Mouse (Mus musculus) mesoderm, embryonic 11.5 days (tissue): ENCODE measurements around the gene Gm3149.
"Not testable (repeated sequence)": the region's sequence is repeated elsewhere in the genome, so short reads cannot be mapped to it uniquely, and the experiment has no call there.

Source experiments
- DNase-seq: peaks from one replicate; pipeline ENCODE4 v3.0.0-alpha.2; 2012; ENCODE audit warnings: low read depth, low spot score

The Gm3149 gene

DNA sequence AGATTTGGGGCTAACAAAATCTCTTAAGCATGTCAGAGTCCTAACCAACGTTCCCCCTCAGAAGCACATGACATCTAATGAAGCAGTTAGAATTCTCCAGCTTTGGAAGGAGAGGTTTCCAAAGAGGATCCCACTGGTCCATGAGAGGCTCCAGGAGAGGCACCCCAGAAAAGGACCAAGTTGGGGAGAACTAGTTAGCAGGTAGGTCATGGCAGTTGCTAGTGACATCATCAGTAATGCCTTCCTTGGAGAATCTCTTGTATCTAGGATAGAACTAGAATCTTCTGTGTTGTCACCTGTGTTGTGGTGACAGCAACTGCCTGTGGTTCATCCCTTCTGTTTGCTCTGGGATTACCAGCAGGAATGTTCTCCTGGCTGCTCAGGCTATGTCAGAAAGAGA lies at the start of gene Gm3149:
Gm3149 (plus strand) TSS at position 301 of the 400 bp plus-strand sequence.
- not testable (repeated sequence) for DNase-seq

DNA sequence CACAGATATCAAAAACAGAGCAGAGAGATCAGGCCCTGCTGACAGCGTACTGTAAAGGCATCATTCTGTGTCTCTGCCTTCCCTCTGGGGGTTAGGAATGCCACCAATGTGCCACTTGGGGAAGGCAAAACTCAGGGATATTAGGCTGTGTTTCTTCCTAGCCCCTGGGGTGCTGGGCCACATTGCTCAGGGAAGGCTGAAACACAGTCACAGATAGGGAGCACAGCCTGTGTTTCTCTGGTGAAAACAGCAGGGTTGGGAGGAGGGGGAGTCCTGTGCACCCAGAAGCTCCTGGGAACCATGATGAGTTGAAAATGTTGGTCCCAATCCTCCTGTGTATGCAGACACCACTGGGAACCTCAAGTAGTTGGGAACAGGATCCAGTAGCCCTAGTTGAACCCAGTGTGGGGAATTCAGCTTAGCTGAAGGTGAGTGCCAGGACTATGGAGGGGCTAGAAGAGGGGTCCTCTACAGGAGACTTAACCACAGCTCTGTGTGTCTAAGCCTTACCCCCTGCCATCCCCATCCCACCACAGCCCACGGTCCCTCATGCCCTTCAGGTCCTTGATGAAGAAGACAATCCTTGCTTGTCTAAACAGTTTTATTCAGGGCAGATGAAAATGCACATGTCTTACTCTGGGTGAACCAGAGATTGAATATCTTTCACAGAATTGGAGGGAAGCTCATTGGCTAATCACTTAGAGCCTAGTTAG lies 47.7 kb upstream of the Gm3149 start:
- DNase-seq, result not testable (repeated sequence)

DNA sequence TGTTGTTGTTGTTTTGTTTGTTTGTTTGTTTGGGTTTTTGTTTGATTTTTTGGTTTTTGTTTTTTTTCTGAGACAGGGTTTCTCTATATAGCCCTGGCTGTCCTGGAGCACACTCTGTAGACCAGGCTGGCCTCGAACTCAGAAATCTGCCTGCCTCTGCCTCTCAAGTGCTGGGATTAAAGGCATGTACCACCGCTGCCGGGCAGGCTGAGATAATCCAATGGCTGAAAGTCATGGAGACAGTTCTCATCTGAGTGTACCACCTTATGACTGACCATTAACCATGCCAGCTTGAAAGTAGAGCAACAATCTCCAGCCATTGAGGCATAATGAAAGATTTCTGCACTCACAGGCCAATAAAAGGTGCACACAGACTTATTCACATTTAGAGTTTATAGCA lies 37.3 kb upstream of the Gm3149 start:
- not testable (repeated sequence) for DNase-seq

DNA sequence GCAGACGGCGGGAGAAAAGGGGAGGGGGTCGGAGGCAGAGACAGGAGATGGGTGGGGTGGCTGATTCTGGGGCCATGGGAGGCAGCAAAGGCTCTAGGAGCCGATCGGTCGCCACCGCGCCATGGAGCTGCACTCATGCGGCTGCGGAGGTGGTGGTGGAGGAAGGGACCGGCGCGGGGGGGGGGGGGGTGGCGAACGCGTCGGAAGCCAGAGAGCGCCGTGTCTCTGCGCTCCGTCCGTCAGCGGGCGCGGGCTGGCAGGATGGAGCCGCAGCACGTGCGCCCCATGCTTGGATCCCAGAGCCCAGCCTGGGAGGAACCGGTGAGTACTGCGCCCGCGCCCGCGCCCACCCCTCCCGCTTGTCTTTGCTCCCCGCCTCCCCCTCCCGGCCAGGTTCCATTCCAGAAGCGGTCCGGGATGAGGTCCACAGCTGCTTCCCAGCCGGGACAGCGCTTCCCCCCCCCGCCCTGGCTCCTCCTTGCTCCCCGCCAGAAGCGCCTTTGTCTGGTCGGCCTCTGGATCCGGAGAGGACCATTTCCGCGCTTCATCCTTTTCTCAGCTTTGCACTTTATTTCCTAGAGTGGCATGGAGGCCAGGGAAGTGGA lies 17.5 kb downstream of the Gm3149 start, which contains the start of gene 2610042L04Rik:
2610042L04Rik (plus strand) TSS at position 288 of the 605 bp plus-strand sequence.
- peak; percentile 4 for DNase-seq

DNA sequence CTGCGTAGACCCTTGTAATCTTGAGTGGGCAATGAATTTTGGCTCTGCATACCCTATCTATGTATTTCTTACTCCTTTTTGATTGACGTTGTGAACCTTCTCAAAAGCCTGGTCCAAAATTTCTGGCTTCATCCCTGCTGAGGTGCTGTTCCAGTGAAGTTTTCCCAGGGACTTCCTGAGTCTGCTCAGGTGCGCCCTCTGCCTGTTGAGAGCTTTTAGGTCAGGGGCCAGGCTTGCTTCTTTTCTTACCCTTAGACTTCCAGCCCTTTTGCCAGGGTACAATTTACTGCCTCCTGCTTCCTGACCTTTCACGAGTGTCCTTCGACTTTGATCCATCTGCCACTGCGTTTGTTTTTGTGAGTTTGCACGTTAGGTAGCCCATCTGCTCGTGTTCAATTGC lies 18.4 kb downstream of the Gm3149 start:
- not testable (repeated sequence) for DNase-seq

DNA sequence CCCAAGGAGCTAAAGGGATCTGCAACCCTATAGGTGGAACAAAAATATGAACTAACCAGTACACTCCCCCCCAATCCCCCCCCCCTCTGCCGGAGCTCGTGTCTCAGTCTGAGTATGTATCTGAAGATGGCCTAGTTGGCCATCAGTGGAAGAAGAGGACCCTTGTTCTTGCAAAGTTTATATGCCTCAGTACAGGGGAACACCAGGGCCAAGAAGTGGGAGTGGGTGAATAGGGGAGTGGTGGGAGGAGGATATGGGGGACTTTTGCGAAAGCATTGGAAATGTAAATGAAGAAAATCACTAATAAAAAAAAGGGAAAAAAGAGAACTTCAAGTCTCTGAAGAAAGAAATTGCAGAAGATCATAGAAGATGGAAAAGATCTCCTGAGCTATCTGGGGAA lies 51.9 kb downstream of the Gm3149 start:
- DNase-seq, result not testable (repeated sequence)

DNA sequence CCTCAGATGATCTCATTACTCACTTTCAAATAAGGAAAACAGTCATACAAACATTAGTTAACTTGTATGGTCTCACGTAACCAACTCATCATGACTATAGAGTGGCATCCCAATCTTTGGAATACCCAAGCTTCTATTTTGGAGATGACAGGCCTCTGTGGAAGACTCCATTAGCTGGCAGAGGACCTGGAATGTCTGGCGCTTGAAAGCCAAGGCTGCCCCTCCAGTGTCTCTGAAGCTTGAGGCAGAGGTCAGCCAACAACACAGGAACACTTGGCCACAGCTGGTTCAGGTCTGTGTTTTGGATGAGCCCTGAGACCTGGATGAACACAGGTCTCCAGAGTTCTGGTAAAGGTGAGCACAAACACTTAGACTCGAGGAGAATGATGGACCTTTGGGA lies 52.6 kb downstream of the Gm3149 start:
- DNase-seq, result not testable (repeated sequence)
